Mouse (Mus musculus): ENCODE results near the gene Kcnq2. TPM values are rescaled to one million over a fixed set of nuclear protein-coding genes. Genes with fewer than 3 reads are reported as not detected.

The Kcnq2 gene
- polyA plus RNA-seq, 1 experiment from 2014 or later = 0.25 TPM

GRCm38 (mm10) chr2:181143509-181144276 lies 8.6 kb upstream of the Kcnq2 start:
- Histone ChIP-seq H3K4me2 (ENCODE audit: low read depth, severe bottlenecking) (no peak overlapping the region), H3K36me3 (ENCODE audit: control insufficient read depth, insufficient read depth, low read length) (no peaks in the 10 kb centered on the region), H3K27ac (replicated peaks; ENCODE audit: low read depth, low read length) (no peak overlapping the region), H3K4me1 (ENCODE audit: control insufficient read depth, insufficient read depth, low read length) (0 out of 2 replicates have a peak, but pooled peaks cover 2% of the 10 kb centered on the region), H3K9me3 (ENCODE audit: control insufficient read depth, low read length) (no peaks in the 10 kb centered on the region), H3K27me3 (ENCODE audit: control insufficient read depth, insufficient read depth, low read length) (peaks cover 18% of the 10 kb centered on the region), H3K9ac (ENCODE audit: low read length) (no peak overlapping the region), H3K4me3 (ENCODE audit: low read depth, low read length) (no peak overlapping the region)
- no peak for DNase-seq (ENCODE audit: low spot score)
- ATAC-seq (ENCODE audit: insufficient number of reproducible peaks, low FRiP score, low TSS enrichment, low read depth) = no peak
- 68% methylated on average over 2 of the region's 2 CpGs for WGBS

GRCm38 (mm10) chr2:181142703-181143135 lies 7.6 kb upstream of the Kcnq2 start:
- no peaks in the 10 kb centered on the region for H3K36me3 ChIP-seq (ENCODE audit: control insufficient read depth, insufficient read depth, low read length)
- no peak for DNase-seq (ENCODE audit: low spot score)

GRCm38 (mm10) chr2:181139641-181140193 lies 4.6 kb upstream of the Kcnq2 start:
- no peaks in the 10 kb centered on the region for H3K9me3 ChIP-seq (ENCODE audit: control insufficient read depth, low read length)
- no peak overlapping the region for H3K4me3 ChIP-seq (ENCODE audit: low read depth, low read length)
- 89% methylated on average over 5 of the region's 5 CpGs for WGBS
- H3K9ac ChIP-seq (ENCODE audit: low read length) = no peak overlapping the region
- ATAC-seq (ENCODE audit: insufficient number of reproducible peaks, low FRiP score, low TSS enrichment, low read depth) = no peak
- peaks cover 26% of the 10 kb centered on the region for H3K27me3 ChIP-seq (ENCODE audit: control insufficient read depth, insufficient read depth, low read length)
- no peak overlapping the region for H3K4me2 ChIP-seq (ENCODE audit: low read depth, severe bottlenecking)
- H3K4me1 ChIP-seq (ENCODE audit: control insufficient read depth, insufficient read depth, low read length) = peaks cover 2% of the 10 kb centered on the region; the same call in 1 of the 2 replicates
- no peak for DNase-seq (ENCODE audit: low spot score)
- H3K27ac ChIP-seq (replicated peaks; ENCODE audit: low read depth, low read length) = no peak overlapping the region
- no peaks in the 10 kb centered on the region for H3K36me3 ChIP-seq (ENCODE audit: control insufficient read depth, insufficient read depth, low read length)

More at GRCm38 (mm10) chr2:181142703-181143135, 7.6 kb upstream of the Kcnq2 start:
- WGBS = 64% methylated on average over 8 of the region's 8 CpGs
- Histone ChIP-seq H3K9me3 (ENCODE audit: control insufficient read depth, low read length) (no peaks in the 10 kb centered on the region), H3K4me1 (ENCODE audit: control insufficient read depth, insufficient read depth, low read length) (no peaks in the 10 kb centered on the region), H3K27ac (replicated peaks; ENCODE audit: low read depth, low read length) (no peak overlapping the region), H3K27me3 (ENCODE audit: control insufficient read depth, insufficient read depth, low read length) (peaks cover 10% of the 10 kb centered on the region), H3K4me3 (ENCODE audit: low read depth, low read length) (no peak overlapping the region), H3K9ac (ENCODE audit: low read length) (no peak overlapping the region), H3K4me2 (ENCODE audit: low read depth, severe bottlenecking) (no peak overlapping the region)
- no peak for ATAC-seq (ENCODE audit: insufficient number of reproducible peaks, low FRiP score, low TSS enrichment, low read depth)

GRCm38 (mm10) chr2:181136934-181137333 lies 1.8 kb upstream of the Kcnq2 start:
- peak; percentile 89 for DNase-seq (ENCODE audit: low spot score)
- Histone ChIP-seq H3K27me3 (ENCODE audit: control insufficient read depth, insufficient read depth, low read length) (peaks cover 47% of the 10 kb centered on the region), H3K9ac (ENCODE audit: low read length) (no peak overlapping the region), H3K27ac (replicated peaks; ENCODE audit: low read depth, low read length) (no peak overlapping the region), H3K4me3 (ENCODE audit: low read depth, low read length) (no peak overlapping the region), H3K9me3 (ENCODE audit: control insufficient read depth, low read length) (no peaks in the 10 kb centered on the region), H3K4me1 (ENCODE audit: control insufficient read depth, insufficient read depth, low read length) (peaks cover 8% of the 10 kb centered on the region; the same call in 1 of the 2 replicates), H3K36me3 (ENCODE audit: control insufficient read depth, insufficient read depth, low read length) (no peaks in the 10 kb centered on the region), H3K4me2 (ENCODE audit: low read depth, severe bottlenecking) (no peak overlapping the region)
- WGBS = 1% methylated on average over 6 of the region's 6 CpGs
- no peak for ATAC-seq (ENCODE audit: insufficient number of reproducible peaks, low FRiP score, low TSS enrichment, low read depth)

GRCm38 (mm10) chr2:181135446-181135818 lies 332 bp upstream of the Kcnq2 start:
- 20% methylated on average over 4 of the region's 4 CpGs for WGBS
- DNase-seq (ENCODE audit: low spot score) (no peak), ATAC-seq (ENCODE audit: insufficient number of reproducible peaks, low FRiP score, low TSS enrichment, low read depth) (no peak)
- Histone ChIP-seq H3K27ac (replicated peaks; ENCODE audit: low read depth, low read length) (no peak overlapping the region), H3K36me3 (ENCODE audit: control insufficient read depth, insufficient read depth, low read length) (no peaks in the 10 kb centered on the region), H3K4me1 (ENCODE audit: control insufficient read depth, insufficient read depth, low read length) (peaks cover 8% of the 10 kb centered on the region; the same call in 1 of the 2 replicates), H3K27me3 (ENCODE audit: control insufficient read depth, insufficient read depth, low read length) (peaks cover 49% of the 10 kb centered on the region), H3K9ac (ENCODE audit: low read length) (no peak overlapping the region), H3K4me2 (ENCODE audit: low read depth, severe bottlenecking) (peak overlapping the region; percentile 90; the same call in 1 of the 2 replicates), H3K9me3 (ENCODE audit: control insufficient read depth, low read length) (no peaks in the 10 kb centered on the region), H3K4me3 (ENCODE audit: low read depth, low read length) (no peak overlapping the region)

GRCm38 (mm10) chr2:181133837-181134590 lies 1.1 kb downstream of the Kcnq2 start:
- H3K4me1 ChIP-seq (ENCODE audit: control insufficient read depth, insufficient read depth, low read length) = peaks cover 8% of the 10 kb centered on the region; the same call in 1 of the 2 replicates
- WGBS = 11% methylated on average over 22 of the region's 22 CpGs
- H3K4me3 ChIP-seq (ENCODE audit: low read depth, low read length) = peak overlapping the region; percentile 40
- H3K4me2 ChIP-seq (ENCODE audit: low read depth, severe bottlenecking) = peak overlapping the region; percentile 90
- no peak for ATAC-seq (ENCODE audit: insufficient number of reproducible peaks, low FRiP score, low TSS enrichment, low read depth)
- no peak for DNase-seq (ENCODE audit: low spot score)
- H3K9ac ChIP-seq (ENCODE audit: low read length) = no peak overlapping the region
- no peaks in the 10 kb centered on the region for H3K36me3 ChIP-seq (ENCODE audit: control insufficient read depth, insufficient read depth, low read length)
- no peaks in the 10 kb centered on the region for H3K9me3 ChIP-seq (ENCODE audit: control insufficient read depth, low read length)
- H3K27ac ChIP-seq (replicated peaks; ENCODE audit: low read depth, low read length) = no peak overlapping the region
- peaks cover 49% of the 10 kb centered on the region for H3K27me3 ChIP-seq (ENCODE audit: control insufficient read depth, insufficient read depth, low read length)

- Histone ChIP-seq H3K9me3 (ENCODE audit: control insufficient read depth, low read length) (no peaks in the 10 kb centered on the region), H3K4me2 (ENCODE audit: low read depth, severe bottlenecking) (no peak overlapping the region), H3K36me3 (ENCODE audit: control insufficient read depth, insufficient read depth, low read length) (no peaks in the 10 kb centered on the region), H3K27ac (replicated peaks; ENCODE audit: low read depth, low read length) (no peak overlapping the region), H3K27me3 (ENCODE audit: control insufficient read depth, insufficient read depth, low read length) (peaks cover 30% of the 10 kb centered on the region), H3K9ac (ENCODE audit: low read length) (no peak overlapping the region), H3K4me1 (ENCODE audit: control insufficient read depth, insufficient read depth, low read length) (peaks cover 8% of the 10 kb centered on the region; the same call in 1 of the 2 replicates), H3K4me3 (ENCODE audit: low read depth, low read length) (no peak overlapping the region)
- ATAC-seq (ENCODE audit: insufficient number of reproducible peaks, low FRiP score, low TSS enrichment, low read depth) (no peak), DNase-seq (ENCODE audit: low spot score) (no peak)
- 77% methylated on average over 4 of the region's 4 CpGs for WGBS
These were observed 4.9 kb downstream of the Kcnq2 start for GRCm38 (mm10) chr2:181130245-181130644.

GRCm38 (mm10) chr2:181128963-181129362 lies 6.1 kb downstream of the Kcnq2 start:
- ATAC-seq (ENCODE audit: insufficient number of reproducible peaks, low FRiP score, low TSS enrichment, low read depth) = no peak
- 73% methylated on average over 4 of the region's 4 CpGs for WGBS
- no peaks in the 10 kb centered on the region for H3K36me3 ChIP-seq (ENCODE audit: control insufficient read depth, insufficient read depth, low read length)
- H3K4me3 ChIP-seq (ENCODE audit: low read depth, low read length) = no peak overlapping the region
- no peak overlapping the region for H3K27ac ChIP-seq (replicated peaks; ENCODE audit: low read depth, low read length)
- no peak for DNase-seq (ENCODE audit: low spot score)
- H3K4me2 ChIP-seq (ENCODE audit: low read depth, severe bottlenecking) = no peak overlapping the region
- H3K9me3 ChIP-seq (ENCODE audit: control insufficient read depth, low read length) = no peaks in the 10 kb centered on the region
- H3K27me3 ChIP-seq (ENCODE audit: control insufficient read depth, insufficient read depth, low read length) = peaks cover 17% of the 10 kb centered on the region
- H3K9ac ChIP-seq (ENCODE audit: low read length) = no peak overlapping the region
- no peaks in the 10 kb centered on the region; the same call in 1 of the 2 replicates for H3K4me1 ChIP-seq (ENCODE audit: control insufficient read depth, insufficient read depth, low read length)
